Mouse (Mus musculus) CH12.LX (cell line): ENCODE measurements around the gene Cct2. TPM values are rescaled to one million over a fixed set of nuclear protein-coding genes. Genes with fewer than 3 reads are reported as not detected.
A peak's percentile ranks its signal among the peaks of the same experiment; 100 is the strongest.

Experiments used
- DNase-seq: peaks from one replicate; pipeline ENCODE4 v3.0.0-alpha.2; 2013; ENCODE audit errors: extremely low read depth
- H3K27ac ChIP-seq: 2 replicates; pipeline ENCODE4 v1.5.1; 2012; ENCODE audit warnings: low read depth, mild to moderate bottlenecking, control low read depth, moderate library complexity; ENCODE audit not compliant: insufficient read depth
- H3K27me3 ChIP-seq: replicated peaks from 2 replicates; pipeline ENCODE3; 2012; ENCODE audit warnings: inconsistent platforms
- H3K36me3 ChIP-seq, 2 experiments: replicated peaks in 1 of 2; 2 replicates each; pipeline versions ENCODE3 to v1.6.1; 2012; ENCODE audit warnings: inconsistent platforms in 1 of 2, low read length in 1 of 2, mild to moderate bottlenecking in 1 of 2, mixed read lengths in 1 of 2, moderate library complexity in 1 of 2; ENCODE audit not compliant: control insufficient read depth in 1 of 2, insufficient read depth in 1 of 2
- H3K4me1 ChIP-seq, 2 experiments: 2 replicates each; pipeline ENCODE4 v1.6.1; 2012; ENCODE audit warnings: inconsistent platforms in 1 of 2, moderate library complexity in 1 of 2; ENCODE audit not compliant: insufficient read depth in 2 of 2, control insufficient read depth in 1 of 2
- H3K4me2 ChIP-seq: 2 replicates; pipeline ENCODE4 v1.6.1; 2012; ENCODE audit warnings: low read depth, mild to moderate bottlenecking, control low read depth; ENCODE audit not compliant: poor library complexity, insufficient read depth, severe bottlenecking
- H3K4me3 ChIP-seq, 3 experiments: fragments of 150-350 bp in 1 of 3; sonication (generic) in 1 of 3; replicated peaks in 1 of 3; 2 replicates each; pipeline versions ENCODE3 to v1.5.1; 2011 to 2012; ENCODE audit warnings: low read depth in 2 of 3, low read length in 2 of 3, mild to moderate bottlenecking in 2 of 3, moderate library complexity in 2 of 3, control low read depth in 1 of 3, improper control_type of control experiment in 1 of 3, inconsistent platforms in 1 of 3, mixed read lengths in 1 of 3; ENCODE audit not compliant: poor library complexity in 1 of 3
- H3K79me2 ChIP-seq: replicated peaks from 2 replicates; pipeline ENCODE4 v1.6.1; 2012; ENCODE audit warnings: mild to moderate bottlenecking, moderate library complexity; ENCODE audit not compliant: control insufficient read depth, poor library complexity, insufficient read depth, severe bottlenecking; ENCODE audit errors: extremely low read depth
- H3K9ac ChIP-seq: 2 replicates; pipeline ENCODE4 v1.6.1; 2012; ENCODE audit warnings: low read depth, mild to moderate bottlenecking, control low read depth, moderate library complexity; ENCODE audit not compliant: insufficient read depth
- H3K9me3 ChIP-seq: replicated peaks from 2 replicates; pipeline ENCODE3; 2012; ENCODE audit warnings: low read length, inconsistent platforms, mixed read lengths
- BHLHE40 ChIP-seq: IDR thresholded peaks from 2 replicates; pipeline ENCODE4 v1.6.1; 2011; ENCODE audit warnings: mild to moderate bottlenecking, low read depth, low read length, improper control_type of control experiment
- CHD1 ChIP-seq: IDR thresholded peaks from 2 replicates; pipeline ENCODE4 v1.6.1; 2012; ENCODE audit warnings: low read depth, low read length, improper control_type of control experiment, inconsistent platforms
- CHD2 ChIP-seq: IDR thresholded peaks from 2 replicates; pipeline ENCODE4 v1.6.1; 2011; ENCODE audit warnings: low read length, improper control_type of control experiment
- CTCF ChIP-seq, 2 experiments: IDR thresholded peaks in 1 of 2; conservative IDR thresholded peaks in 1 of 2; 2 replicates each; pipeline ENCODE4 v1.5.1; 2011 to 2012; ENCODE audit warnings: low read depth in 2 of 2, low read length in 2 of 2, improper control_type of control experiment in 1 of 2, inconsistent platforms in 1 of 2, mild to moderate bottlenecking in 1 of 2, moderate library complexity in 1 of 2
- E2F4 ChIP-seq: IDR thresholded peaks from 2 replicates; pipeline ENCODE4 v1.6.1; 2011; ENCODE audit warnings: low read depth, low read length, improper control_type of control experiment; ENCODE audit not compliant: insufficient replicate concordance
- ELF1 ChIP-seq: IDR thresholded peaks from 2 replicates; pipeline ENCODE4 v1.6.1; 2014; ENCODE audit warnings: low read depth, mild to moderate bottlenecking, inconsistent platforms, low read length, improper control_type of control experiment
- EP300 ChIP-seq: IDR thresholded peaks from 2 replicates; pipeline ENCODE4 v1.6.1; 2011; ENCODE audit warnings: low read length, improper control_type of control experiment
- ETS1 ChIP-seq: conservative IDR thresholded peaks from 2 replicates; pipeline ENCODE4 v1.6.1; 2012; ENCODE audit warnings: low read depth, mild to moderate bottlenecking, inconsistent platforms, low read length, improper control_type of control experiment, moderate library complexity
- GABPA ChIP-seq: IDR thresholded peaks from 2 replicates; pipeline ENCODE4 v1.6.1; 2012; ENCODE audit warnings: low read depth, low read length, improper control_type of control experiment, inconsistent platforms; ENCODE audit not compliant: insufficient replicate concordance
- HCFC1 ChIP-seq: IDR thresholded peaks from 2 replicates; pipeline ENCODE4 v1.6.1; 2012; ENCODE audit warnings: low read depth, mild to moderate bottlenecking, inconsistent platforms, low read length, improper control_type of control experiment
- IRF4 ChIP-seq: IDR thresholded peaks from 2 replicates; pipeline ENCODE4 v1.6.1; 2014; ENCODE audit warnings: low read depth, mild to moderate bottlenecking, inconsistent platforms, low read length, improper control_type of control experiment
- JUN ChIP-seq: IDR thresholded peaks from 2 replicates; pipeline ENCODE4 v1.6.1; 2011; ENCODE audit warnings: low read depth, mild to moderate bottlenecking, low read length, improper control_type of control experiment, moderate library complexity; ENCODE audit not compliant: insufficient read depth
- JUND ChIP-seq: conservative IDR thresholded peaks from 2 replicates; pipeline ENCODE4 v1.6.1; 2011; ENCODE audit warnings: low read depth, low read length, improper control_type of control experiment
- KAT2A ChIP-seq: IDR thresholded peaks from 2 replicates; pipeline ENCODE4 v1.6.1; 2012; ENCODE audit warnings: low read length, improper control_type of control experiment, inconsistent platforms; ENCODE audit not compliant: insufficient replicate concordance
- MAFK ChIP-seq: IDR thresholded peaks from 2 replicates; pipeline ENCODE4 v1.6.1; 2011; ENCODE audit warnings: low read length, improper control_type of control experiment; ENCODE audit not compliant: insufficient replicate concordance
- MAX ChIP-seq: IDR thresholded peaks from 2 replicates; pipeline ENCODE4 v1.6.1; 2011; ENCODE audit warnings: low read length, improper control_type of control experiment
- MAZ ChIP-seq: IDR thresholded peaks from 2 replicates; pipeline ENCODE4 v1.6.1; 2012; ENCODE audit warnings: low read depth, mild to moderate bottlenecking, inconsistent platforms, low read length, improper control_type of control experiment, moderate library complexity
- MEF2A ChIP-seq: IDR thresholded peaks from 2 replicates; pipeline ENCODE4 v1.6.1; 2014; ENCODE audit warnings: low read depth, mild to moderate bottlenecking, inconsistent platforms, low read length, improper control_type of control experiment, borderline replicate concordance
- MXI1 ChIP-seq: IDR thresholded peaks from 2 replicates; pipeline ENCODE4 v1.6.1; 2011; ENCODE audit warnings: mild to moderate bottlenecking, low read depth, low read length, improper control_type of control experiment
- MYC ChIP-seq: IDR thresholded peaks from 2 replicates; pipeline ENCODE4 v1.6.1; 2011; ENCODE audit warnings: low read depth, mild to moderate bottlenecking, improper control_type of control experiment, low read length
- NELFE ChIP-seq: IDR thresholded peaks from 2 replicates; pipeline ENCODE4 v1.6.1; 2011; ENCODE audit warnings: low read depth, low read length, improper control_type of control experiment
- NRF1 ChIP-seq: IDR thresholded peaks from 2 replicates; pipeline ENCODE4 v1.6.1; 2014; ENCODE audit warnings: low read depth, mild to moderate bottlenecking, inconsistent platforms, low read length, improper control_type of control experiment, moderate library complexity
- PAX5 ChIP-seq: IDR thresholded peaks from 2 replicates; pipeline ENCODE4 v1.6.1; 2012; ENCODE audit warnings: low read length, inconsistent platforms, mixed read lengths
- POLR2A ChIP-seq: IDR thresholded peaks from 2 replicates; pipeline ENCODE4 v1.6.1; 2011; ENCODE audit warnings: low read depth, mild to moderate bottlenecking, improper control_type of control experiment, low read length
- POLR2AphosphoS2 ChIP-seq: IDR thresholded peaks from 2 replicates; pipeline ENCODE4 v1.6.1; 2011; ENCODE audit warnings: low read depth, low read length, improper control_type of control experiment
- RAD21 ChIP-seq: IDR thresholded peaks from 2 replicates; pipeline ENCODE4 v1.6.1; 2011; ENCODE audit warnings: low read depth, mild to moderate bottlenecking, low read length, improper control_type of control experiment, moderate library complexity
- RCOR1 ChIP-seq: conservative IDR thresholded peaks from 2 replicates; pipeline ENCODE4 v1.6.1; 2012; ENCODE audit warnings: low read depth, mild to moderate bottlenecking, inconsistent platforms, low read length, improper control_type of control experiment
- SIN3A ChIP-seq: IDR thresholded peaks from 2 replicates; pipeline ENCODE4 v1.6.1; 2012; ENCODE audit warnings: low read length, improper control_type of control experiment, inconsistent platforms
- SMC3 ChIP-seq: IDR thresholded peaks from 2 replicates; pipeline ENCODE4 v1.6.1; 2011; ENCODE audit warnings: low read depth, low read length, improper control_type of control experiment
- TBP ChIP-seq: conservative IDR thresholded peaks from 2 replicates; pipeline ENCODE4 v1.6.1; 2011; ENCODE audit warnings: low read depth, low read length, improper control_type of control experiment
- UBTF ChIP-seq: IDR thresholded peaks from 2 replicates; pipeline ENCODE4 v1.6.1; 2012; ENCODE audit warnings: low read depth, mild to moderate bottlenecking, inconsistent platforms, low read length, improper control_type of control experiment, moderate library complexity
- USF1 ChIP-seq: IDR thresholded peaks from 2 replicates; pipeline ENCODE4 v1.6.1; 2014; ENCODE audit warnings: low read depth, mild to moderate bottlenecking, inconsistent platforms, low read length, improper control_type of control experiment
- USF2 ChIP-seq: conservative IDR thresholded peaks from 2 replicates; pipeline ENCODE4 v1.6.1; 2011; ENCODE audit warnings: low read depth, low read length, improper control_type of control experiment
- ZC3H11A ChIP-seq: IDR thresholded peaks from 2 replicates; pipeline ENCODE4 v1.6.1; 2012; ENCODE audit warnings: low read depth, mild to moderate bottlenecking, inconsistent platforms, low read length, improper control_type of control experiment
- ZKSCAN1 ChIP-seq: IDR thresholded peaks from 2 replicates; pipeline ENCODE4 v1.6.1; 2012; ENCODE audit warnings: low read depth, inconsistent platforms, low read length, improper control_type of control experiment, borderline replicate concordance
- ZNF384 ChIP-seq: IDR thresholded peaks from 2 replicates; pipeline ENCODE4 v1.6.1; 2012; ENCODE audit warnings: low read depth, low read length, improper control_type of control experiment, inconsistent platforms
- dilution Hi-C: fragments of 300-500 bp; cut with MboI; formaldehyde crosslinking; loops from 2 replicates; pipeline ENCODE4 v1.14.3; 2020; ENCODE audit warnings: low sequenced_read_pairs; ENCODE audit not compliant: extremely low pct_unique_long_range_greater_than_20kb, extremely low pct_ligation_motif_present
- in situ Hi-C: fragments of 300-500 bp; cut with MboI; formaldehyde crosslinking; loops from 3 replicates; pipeline ENCODE4 v1.14.3; 2019; ENCODE audit warnings: low sequenced_read_pairs, low pct_ligation_motif_present, low pct_unique_long_range_greater_than_20kb, mixed read lengths
- polyA plus RNA-seq: library from polyadenylated mRNA; unstranded; fragments of >175 nt; gene quantifications from 2 replicates; pipeline ENCODE4 v1.2.1, GENCODE M21; 2012; ENCODE audit warnings: low read depth; ENCODE audit not compliant: insufficient read length
- total RNA-seq, 2 experiments: library from RNA; depleted of rRNA; stranded (reverse); fragments of 300-350 nt in 1 of 2; fragments of >200 nt in 1 of 2; gene quantifications; 2 replicates each; pipeline ENCODE4 v1.2.3; 2012 to 2014

The Cct2 gene
- total and polyA plus RNA-seq, 3 experiments = 448 to 901 (median 889) TPM

GRCm38 (mm10) chr10:117013689-117014390, 49.8 kb downstream of the Cct2 start:
- in situ Hi-C loops = no loop called here
- dilution Hi-C loops = no loop called here
- peak overlapping the region; percentile 34; the same call in 1 of the 2 replicates for H3K4me2 ChIP-seq

GRCm38 (mm10) chr10:117011047-117011446, 52.6 kb downstream of the Cct2 start:
- TF ChIP-seq JUND (no peak), POLR2A (no peak), ZNF384 (no peak), ELF1 (no peak), MAX (no peak), MAFK (no peak), KAT2A (no peak), RAD21 (no peak), ZKSCAN1 (no peak), TBP (no peak), E2F4 (no peak), RCOR1 (no peak), SMC3 (no peak), MEF2A (no peak), JUN (no peak), GABPA (no peak), EP300 (no peak), SIN3A (no peak), MXI1 (no peak)
- Histone ChIP-seq H3K4me2 (no peak overlapping the region), H3K9ac (no peak overlapping the region), H3K4me1 (peaks cover 0 to 14% of the 10 kb centered on the region in 2 experiments; a peak in 2 of 4 replicates), H3K79me2 (no peaks in the 10 kb centered on the region), H3K9me3 (peaks cover 7% of the 10 kb centered on the region), H3K27me3 (no peaks in the 10 kb centered on the region), H3K36me3 (no peaks in the 10 kb centered on the region), H3K27ac (no peak overlapping the region), H3K4me3 (no peak overlapping the region)
- dilution Hi-C loops (no loop called here), in situ Hi-C loops (no loop called here)
- DNase-seq = no peak

More at GRCm38 (mm10) chr10:117013689-117014390, 49.8 kb downstream of the Cct2 start:
- Histone ChIP-seq H3K27ac (no peak overlapping the region), H3K27me3 (no peaks in the 10 kb centered on the region), H3K79me2 (no peaks in the 10 kb centered on the region), H3K4me3 (no peak overlapping the region), H3K4me1 (peaks cover 15 to 27% of the 10 kb centered on the region in 2 experiments), H3K36me3 (no peaks in the 10 kb centered on the region), H3K9me3 (peaks cover 7% of the 10 kb centered on the region), H3K9ac (no peak overlapping the region)
- TF ChIP-seq JUND = no peak
- peak; percentile 77 for TF ChIP-seq TBP
- TF ChIP-seq ZC3H11A = no peak
- no peak; the same call in 1 of the 2 replicates for TF ChIP-seq RAD21
- TF ChIP-seq USF2 = no peak
- no peak for TF ChIP-seq RCOR1
- no peak for TF ChIP-seq GABPA
- no peak for TF ChIP-seq ZKSCAN1
- no peak for TF ChIP-seq USF1
- TF ChIP-seq JUN = no peak
- TF ChIP-seq POLR2A = no peak
- TF ChIP-seq EP300 = no peak
- TF ChIP-seq ZNF384 = no peak
- TF ChIP-seq CHD2 = no peak
- TF ChIP-seq MAX = 0 out of 2 replicates have a peak, but pooled peaks have one; percentile 16
- TF ChIP-seq KAT2A = no peak
- TF ChIP-seq ETS1 = peak; percentile 75
- TF ChIP-seq POLR2AphosphoS2 = no peak
- no peak for TF ChIP-seq IRF4
- no peak for TF ChIP-seq NRF1
- 0 out of 4 replicates have a peak, but pooled peaks of 1 of the 2 experiments have one; percentile 3 for TF ChIP-seq CTCF (conservative IDR thresholded peaks at IDR 0.05 in 1 of 2, IDR thresholded peaks at IDR 0.05 in 1 of 2; ENCODE audit: low read depth in 2 of 2, low read length in 2 of 2)
- no peak for TF ChIP-seq CHD1
- no peak for TF ChIP-seq MYC
- TF ChIP-seq PAX5 = no peak
- no peak for TF ChIP-seq NELFE
- TF ChIP-seq HCFC1 = no peak
- no peak for TF ChIP-seq MAZ
- no peak for TF ChIP-seq UBTF
- TF ChIP-seq BHLHE40 = peak; percentile 45; the same call in 1 of the 2 replicates
- no peak for TF ChIP-seq SMC3
- peak; percentile 67 for DNase-seq
